Mouse (Mus musculus) myocyte (in vitro differentiated cells): ENCODE data around the gene Cebpz.

Source experiments
- E2F4 ChIP-seq: IDR thresholded peaks from one replicate; pipeline ENCODE4 v1.6.1; 2011; ENCODE audit warnings: mild to moderate bottlenecking, control low read depth, moderate library complexity; ENCODE audit not compliant: insufficient read depth
- MAX ChIP-seq: IDR thresholded peaks from one replicate; pipeline ENCODE4 v1.6.1; 2011; ENCODE audit warnings: low read depth, mild to moderate bottlenecking, control low read depth
- MYOG ChIP-seq, 3 experiments: IDR thresholded peaks; one replicate each; pipeline ENCODE4 v1.6.1; 2011; ENCODE audit warnings: control low read depth in 2 of 3, low read depth in 2 of 3, mild to moderate bottlenecking in 2 of 3; ENCODE audit not compliant: insufficient read length in 2 of 3, control insufficient read depth in 1 of 3, insufficient read depth in 1 of 3
- POLR2A ChIP-seq: IDR thresholded peaks from one replicate; pipeline ENCODE4 v1.6.1; 2011; ENCODE audit warnings: low read depth, mild to moderate bottlenecking, control low read depth, moderate library complexity; ENCODE audit not compliant: insufficient read length
- POLR2AphosphoS2 ChIP-seq: IDR thresholded peaks from one replicate; pipeline ENCODE4 v1.6.1; 2011; ENCODE audit warnings: low read depth, control low read depth; ENCODE audit not compliant: insufficient read length
- SRF ChIP-seq: IDR thresholded peaks from one replicate; pipeline ENCODE4 v1.6.1; 2011; ENCODE audit warnings: low read depth; ENCODE audit not compliant: control insufficient read depth, insufficient read length
- TCF12 ChIP-seq: IDR thresholded peaks from one replicate; pipeline ENCODE4 v1.6.1; 2011; ENCODE audit warnings: mild to moderate bottlenecking, control low read depth; ENCODE audit not compliant: poor library complexity, insufficient read depth, severe bottlenecking
- USF1 ChIP-seq: IDR thresholded peaks from one replicate; pipeline ENCODE4 v1.6.1; 2011; ENCODE audit warnings: low read depth, mild to moderate bottlenecking, control low read depth, moderate library complexity

DNA sequence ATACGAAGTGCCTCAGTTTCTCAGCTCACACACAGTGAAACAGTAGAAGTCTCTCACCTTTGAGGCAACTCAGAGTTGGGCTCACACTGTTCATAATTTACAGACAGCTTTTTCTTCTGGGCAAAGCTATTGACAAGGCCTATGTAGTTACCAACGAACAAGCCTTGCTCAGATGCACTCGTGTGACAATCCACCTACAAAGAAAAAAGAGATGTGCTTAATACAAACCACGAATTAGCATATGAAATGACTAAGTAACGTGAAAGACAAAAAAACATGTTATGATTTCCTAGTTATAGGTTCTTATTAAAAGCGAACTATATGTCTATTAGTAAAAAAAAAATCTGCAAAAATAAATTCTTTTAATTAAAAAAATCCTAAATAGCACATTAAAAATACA lies 63.0 kb downstream of the Cebpz start:
- TF ChIP-seq POLR2A (no peak), USF1 (no peak), SRF (no peak), POLR2AphosphoS2 (no peak), TCF12 (no peak), MAX (no peak), E2F4 (no peak), MYOG (IDR thresholded peaks at IDR 0.05; ENCODE audit: control insufficient read depth in 1 of 3, insufficient read depth in 1 of 3, insufficient read length in 2 of 3, low read depth in 2 of 3) (no peak)
